Mouse (Mus musculus): ENCODE measurements around the gene Gpr27.

- no peak for TF ChIP-seq CTCF (IDR thresholded peaks at IDR 0.05; ENCODE audit: extremely low read depth, insufficient read length, insufficient replicate concordance, low read depth, low read length)
- TF ChIP-seq POLR2A (IDR thresholded peaks at IDR 0.05; ENCODE audit: low read depth, low read length) = no peak
Observed at GRCm38 (mm10) chr6:99669481-99670325, 22.8 kb upstream of the Gpr27 start.

Data from small intestine, adult 2 months (tissue).